Mouse (Mus musculus): ENCODE results near the gene D17Wsu92e.

The D17Wsu92e gene

GRCm38 (mm10) chr17:27734344-27735073, 85.9 kb downstream of the D17Wsu92e start:
- no peak for DNase-seq

- no peak for DNase-seq
These were observed 87.8 kb downstream of the D17Wsu92e start for GRCm38 (mm10) chr17:27732694-27733093.

GRCm38 (mm10) chr17:27732152-27732551, 88.3 kb downstream of the D17Wsu92e start:
- peak in 1 of 2 experiments; percentile 27 for DNase-seq

GRCm38 (mm10) chr17:27728770-27729169, 91.7 kb downstream of the D17Wsu92e start, which contains the start of gene Spdef:
TSS of gene Spdef (minus strand) at chr17:27728955.
- DNase-seq = no peak

- DNase-seq = no peak
These were observed 93.9 kb downstream of the D17Wsu92e start for GRCm38 (mm10) chr17:27726527-27726926.

GRCm38 (mm10) chr17:27725412-27725811, 95.0 kb downstream of the D17Wsu92e start:
- no peak for DNase-seq

- DNase-seq = no peak
These were observed 95.4 kb downstream of the D17Wsu92e start for GRCm38 (mm10) chr17:27725011-27725410.

GRCm38 (mm10) chr17:27724327-27724726, 96.1 kb downstream of the D17Wsu92e start:
- DNase-seq = no peak

GRCm38 (mm10) chr17:27721125-27721664, 99.3 kb downstream of the D17Wsu92e start:
- no peak for DNase-seq

GRCm38 (mm10) chr17:27720326-27720725, 100.1 kb downstream of the D17Wsu92e start:
- no peak for DNase-seq

GRCm38 (mm10) chr17:27719663-27720062, 100.8 kb downstream of the D17Wsu92e start:
- no peak for DNase-seq

GRCm38 (mm10) chr17:27718250-27718649, 102.2 kb downstream of the D17Wsu92e start:
- peak in 1 of 2 experiments; percentile 48 for DNase-seq

- peak; percentile 57 to 79 for DNase-seq
These were observed 103.6 kb downstream of the D17Wsu92e start for GRCm38 (mm10) chr17:27716804-27717203.

GRCm38 (mm10) chr17:27712832-27713231, 107.6 kb downstream of the D17Wsu92e start:
- DNase-seq = peak in 1 of 2 experiments; percentile 26

GRCm38 (mm10) chr17:27709650-27710049, 110.8 kb downstream of the D17Wsu92e start:
- no peak for DNase-seq

GRCm38 (mm10) chr17:27707954-27708661, 112.3 kb downstream of the D17Wsu92e start:
- peak; percentile 57 to 83 for DNase-seq

GRCm38 (mm10) chr17:27705661-27706060, 114.8 kb downstream of the D17Wsu92e start:
- no peak for DNase-seq

- peak in 1 of 2 experiments; percentile 39 for DNase-seq
These were observed 116.4 kb downstream of the D17Wsu92e start for GRCm38 (mm10) chr17:27703961-27704621.

GRCm38 (mm10) chr17:27702518-27702917, 117.9 kb downstream of the D17Wsu92e start:
- DNase-seq = peak; percentile 53 to 77

GRCm38 (mm10) chr17:27701856-27702255, 118.6 kb downstream of the D17Wsu92e start:
- DNase-seq = no peak

Data from kidney, postnatal 36 days (tissue).